In the genomic region with DNA sequence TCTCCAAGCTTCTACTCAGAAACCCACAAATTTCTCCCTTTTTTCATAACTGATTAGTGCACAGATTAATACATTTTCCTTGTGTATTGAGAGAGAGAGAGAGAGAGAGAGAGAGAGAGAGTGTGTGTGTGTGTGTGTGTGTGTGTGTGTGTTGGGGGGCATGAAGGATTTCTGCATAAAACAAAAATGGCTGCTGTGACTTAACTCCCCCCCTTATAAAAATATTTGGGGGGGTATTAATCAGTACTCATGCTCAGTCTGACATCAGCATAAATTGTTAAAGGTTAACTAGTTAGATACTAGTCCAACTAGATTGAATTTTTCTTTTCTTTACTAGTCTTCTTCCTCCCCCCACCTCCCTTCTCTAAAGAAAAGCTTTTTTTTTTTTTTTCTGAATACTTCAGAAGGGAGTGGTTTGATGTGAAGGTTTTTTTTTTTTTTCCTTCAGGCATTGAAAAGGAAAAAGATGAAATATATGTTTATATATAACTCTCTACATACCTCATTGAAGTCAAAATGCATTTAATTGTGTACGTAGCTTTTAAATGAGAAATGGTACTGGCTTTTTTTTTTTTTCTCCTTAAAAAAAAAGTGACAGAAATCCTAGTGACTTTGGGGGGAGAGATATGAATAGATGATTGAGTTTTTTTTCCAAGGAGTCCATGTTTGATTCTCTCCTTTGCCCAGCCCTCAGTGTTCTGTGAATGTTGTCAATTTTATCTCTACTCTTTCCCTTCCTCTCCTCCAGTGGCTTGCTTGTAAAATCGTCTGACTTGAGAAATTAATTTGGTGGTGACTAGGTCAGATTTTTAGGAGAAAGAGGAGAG, we compare ENCODE assay signal across 9 mouse cellular contexts. TPM values are rescaled to one million over a fixed set of nuclear protein-coding genes. Genes with fewer than 3 reads are reported as not detected.
A peak's percentile ranks its signal among the peaks of the same experiment; 100 is the strongest.
DNase-seq lines count a peak whose midpoint lies in the region; ATAC-seq and TF ChIP-seq lines count a peak whose summit lies in the region.
"Had no signal": no experiment of that assay in that cellular context is flagged by ENCODE, and none has a peak within 500 bp of the region (broad histone marks: within the 10 kb centered on the region; RNA-seq: fewer than 3 reads in every experiment).

No protein-coding gene starts in this region.

- H3K27me3 ChIP-seq in lung, embryonic 14.5 days (ENCODE audit: insufficient read depth, low read length) = no peaks in the 10 kb centered on the region
- no peaks in the 10 kb centered on the region for H3K27me3 ChIP-seq in forebrain, embryonic 10.5 days (ENCODE audit: poor library complexity, severe bottlenecking)
- H3K27me3 ChIP-seq in limb, embryonic 14.5 days (ENCODE audit: control insufficient read depth, insufficient read depth, low read length) = no peaks in the 10 kb centered on the region
- no peaks in the 10 kb centered on the region for H3K27me3 ChIP-seq in stomach, embryonic 14.5 days (ENCODE audit: control insufficient read depth, insufficient read depth, low read length)

- H3K27ac ChIP-seq in lung, embryonic 14.5 days (ENCODE audit: low read depth) = peak overlapping the region; percentile 100
- peak overlapping the region; percentile 100 for H3K27ac ChIP-seq in forebrain, embryonic 10.5 days
- H3K27ac ChIP-seq in limb, embryonic 14.5 days (replicated peaks; ENCODE audit: low read depth, low read length) = peak overlapping the region; percentile 100
- H3K27ac ChIP-seq in stomach, embryonic 14.5 days (ENCODE audit: low read length) = peak overlapping the region; percentile 100

- intact Hi-C loops in left cerebral cortex, postnatal 10 days (cut with DNase I) = loop anchor here (5.0 kb wide), 1 partner anchor 38 kb away; no protein-coding TSS in a partner anchor

- peak overlapping the region; percentile 95 for H3K4me3 ChIP-seq in lung, embryonic 14.5 days (ENCODE audit: low read depth, low read length)
- H3K4me3 ChIP-seq in lung, adult 2 months (replicated peaks; ENCODE audit: extremely low read depth, low read depth, low read length) = no peak overlapping the region
- peak overlapping the region; percentile 97 for H3K4me3 ChIP-seq in forebrain, embryonic 10.5 days
- peak overlapping the region; percentile 94 for H3K4me3 ChIP-seq in limb, embryonic 14.5 days (replicated peaks; ENCODE audit: low read length)
- peak overlapping the region; percentile 89 for H3K4me3 ChIP-seq in stomach, embryonic 14.5 days (ENCODE audit: low read depth, low read length)

- peaks cover 19% of the 10 kb centered on the region for H3K36me3 ChIP-seq in lung, embryonic 14.5 days (ENCODE audit: insufficient read depth)
- H3K36me3 ChIP-seq in forebrain, embryonic 10.5 days (replicated peaks) = peaks cover 28% of the 10 kb centered on the region
- peaks cover 20% of the 10 kb centered on the region for H3K36me3 ChIP-seq in limb, embryonic 14.5 days (ENCODE audit: control insufficient read depth, insufficient read depth, low read length)
- peaks cover 11% of the 10 kb centered on the region; the same call in 1 of the 2 replicates for H3K36me3 ChIP-seq in stomach, embryonic 14.5 days (ENCODE audit: control insufficient read depth, insufficient read depth, low read length)

- H3K4me2 ChIP-seq in lung, embryonic 14.5 days = peak overlapping the region; percentile 97
- peak overlapping the region; percentile 94 for H3K4me2 ChIP-seq in limb, embryonic 14.5 days (replicated peaks; ENCODE audit: low read depth, low read length, severe bottlenecking)
- H3K4me2 ChIP-seq in stomach, embryonic 14.5 days (replicated peaks; ENCODE audit: low read depth, low read length) = peak overlapping the region; percentile 98

- no peaks in the 10 kb centered on the region for H3K9me3 ChIP-seq in lung, embryonic 14.5 days (ENCODE audit: low read depth, low read length)
- no peaks in the 10 kb centered on the region for H3K9me3 ChIP-seq in forebrain, embryonic 10.5 days
- no peaks in the 10 kb centered on the region for H3K9me3 ChIP-seq in limb, embryonic 14.5 days (ENCODE audit: control insufficient read depth, low read length)
- H3K9me3 ChIP-seq in stomach, embryonic 14.5 days (ENCODE audit: control insufficient read depth, low read depth, low read length) = no peaks in the 10 kb centered on the region

- no peak for ATAC-seq in lung, embryonic 14.5 days (ENCODE audit: insufficient read depth)
- ATAC-seq in limb, embryonic 14.5 days (ENCODE audit: low FRiP score, low read depth) = no peak
- ATAC-seq in stomach, embryonic 14.5 days (ENCODE audit: insufficient number of reproducible peaks, insufficient read depth, low FRiP score, low read depth) = no peak

- DNase-seq in lung, embryonic 14.5 days = peak; percentile 39
- no peak for DNase-seq in lung, adult 2 months
- DNase-seq in forebrain, embryonic 10.5 days (ENCODE audit: extremely low spot score, low spot score) = no peak
- peak; percentile 38 for DNase-seq in limb, embryonic 14.5 days (ENCODE audit: low spot score)
- no peak for DNase-seq in layer of hippocampus, adult 9-10 months (ENCODE audit: low spot score)
- no peak for DNase-seq in ovary, postnatal 14 days (ENCODE audit: low spot score)
- no peak for DNase-seq in left cerebral cortex, postnatal 10 days (ENCODE audit: extremely low spot score in 1 of 2, low spot score in 2 of 2)
- DNase-seq: gastrocnemius, postnatal 36 days had no signal

- no peak for TF ChIP-seq POLR2A in lung, adult 2 months (IDR thresholded peaks at IDR 0.05; ENCODE audit: borderline replicate concordance, extremely low read depth, low read depth, low read length)
- no peak for TF ChIP-seq POLR2A in limb, embryonic 14.5 days (IDR thresholded peaks at IDR 0.05; ENCODE audit: borderline replicate concordance, extremely low read depth, insufficient read depth, insufficient read length)

- peaks cover 30% of the 10 kb centered on the region for H3K4me1 ChIP-seq in lung, embryonic 14.5 days (ENCODE audit: insufficient read depth)
- H3K4me1 ChIP-seq in lung, adult 2 months (ENCODE audit: control insufficient read depth, insufficient read depth, low read length) = peaks cover 14% of the 10 kb centered on the region
- peaks cover 70% of the 10 kb centered on the region for H3K4me1 ChIP-seq in forebrain, embryonic 10.5 days
- peaks cover 31% of the 10 kb centered on the region for H3K4me1 ChIP-seq in limb, embryonic 14.5 days (ENCODE audit: control insufficient read depth, insufficient read depth, low read length)
- H3K4me1 ChIP-seq in stomach, embryonic 14.5 days (ENCODE audit: control insufficient read depth, insufficient read depth, low read length) = peaks cover 41% of the 10 kb centered on the region

- 12% methylated on average over 2 of the region's 2 CpGs for WGBS in lung, embryonic 14.5 days
- 32% methylated on average over 2 of the region's 2 CpGs for WGBS in lung, adult 2 months
- 41% methylated on average over 2 of the region's 2 CpGs for WGBS in forebrain, embryonic 10.5 days
- 16% methylated on average over 2 of the region's 2 CpGs for WGBS in limb, embryonic 14.5 days
- WGBS in stomach, embryonic 14.5 days = 10% methylated on average over 2 of the region's 2 CpGs

- peak overlapping the region; percentile 99 for H3K9ac ChIP-seq in lung, embryonic 14.5 days
- peak overlapping the region; percentile 100 for H3K9ac ChIP-seq in limb, embryonic 14.5 days (ENCODE audit: low read depth, low read length, severe bottlenecking)
- H3K9ac ChIP-seq in stomach, embryonic 14.5 days (replicated peaks; ENCODE audit: low read depth, low read length) = peak overlapping the region; percentile 100; the same call in 1 of the 2 replicates

- TF ChIP-seq CTCF in lung, embryonic 14.5 days (IDR thresholded peaks at IDR 0.05; ENCODE audit: low read depth) = no peak
- TF ChIP-seq CTCF in lung, adult 2 months (IDR thresholded peaks at IDR 0.05; ENCODE audit: insufficient read depth, low read length) = no peak

RNA-seq across cellular contexts. Expression of a gene that starts 1.0 kb away (rescaled TPM):
- 57.3 and 59.9 TPM in 2 replicates for polyA plus RNA-seq in lung, embryonic 14.5 days (2014; fragmentation: Nextera tagmentation; extraction: Ambion mirVana)
- 120 and 135 TPM in 2 replicates for polyA plus RNA-seq in lung, adult 2 months (2012; rRNA removed)
- polyA plus RNA-seq in forebrain, embryonic 10.5 days (2016; fragmentation: Nextera tagmentation; extraction: Ambion mirVana) = 40.7 and 44.9 TPM in 2 replicates
- polyA plus RNA-seq in limb, embryonic 14.5 days (2012; rRNA removed) = 425 and 497 TPM in 2 replicates
- 97.8 and 113 TPM in 2 replicates for polyA plus RNA-seq in limb, embryonic 14.5 days (2014; fragmentation: Nextera tagmentation; extraction: Ambion mirVana)
- 85.3 and 87.4 TPM in 2 replicates for polyA plus RNA-seq in stomach, embryonic 14.5 days (2014; fragmentation: Nextera tagmentation; extraction: Ambion mirVana)
- total RNA-seq in left cerebral cortex, postnatal 10 days (2021) = 100 to 1,000 TPM; 525 to 527 TPM

RNA-seq across cellular contexts. Expression of a gene that starts 25.1 kb away (rescaled TPM):
- 169 and 173 TPM in 2 replicates for polyA plus RNA-seq in lung, embryonic 14.5 days (2014; fragmentation: Nextera tagmentation; extraction: Ambion mirVana)
- 129 and 141 TPM in 2 replicates for polyA plus RNA-seq in lung, adult 2 months (2012; rRNA removed)
- polyA plus RNA-seq in forebrain, embryonic 10.5 days (2016; fragmentation: Nextera tagmentation; extraction: Ambion mirVana) = 131 and 136 TPM in 2 replicates
- polyA plus RNA-seq in limb, embryonic 14.5 days (2012; rRNA removed) = 127 and 131 TPM in 2 replicates
- polyA plus RNA-seq in limb, embryonic 14.5 days (2014; fragmentation: Nextera tagmentation; extraction: Ambion mirVana) = 161 and 171 TPM in 2 replicates
- polyA plus RNA-seq in stomach, embryonic 14.5 days (2014; fragmentation: Nextera tagmentation; extraction: Ambion mirVana) = 158 and 177 TPM in 2 replicates
- 10 to 100 TPM; 84.2 to 85.7 TPM for total RNA-seq in left cerebral cortex, postnatal 10 days (2021)

RNA-seq across cellular contexts. Expression of a gene that starts 25.2 kb away (rescaled TPM):
- polyA plus RNA-seq in lung, embryonic 14.5 days (2014; fragmentation: Nextera tagmentation; extraction: Ambion mirVana) = 26.8 and 27.2 TPM in 2 replicates
- 21.9 and 24.7 TPM in 2 replicates for polyA plus RNA-seq in lung, adult 2 months (2012; rRNA removed)
- 47.3 and 54.6 TPM in 2 replicates for polyA plus RNA-seq in forebrain, embryonic 10.5 days (2016; fragmentation: Nextera tagmentation; extraction: Ambion mirVana)
- 29.5 and 32.7 TPM in 2 replicates for polyA plus RNA-seq in limb, embryonic 14.5 days (2012; rRNA removed)
- polyA plus RNA-seq in limb, embryonic 14.5 days (2014; fragmentation: Nextera tagmentation; extraction: Ambion mirVana) = 22.3 and 27.3 TPM in 2 replicates
- 15.0 and 23.5 TPM in 2 replicates for polyA plus RNA-seq in stomach, embryonic 14.5 days (2014; fragmentation: Nextera tagmentation; extraction: Ambion mirVana)
- total RNA-seq in left cerebral cortex, postnatal 10 days (2021) = 10 to 100 TPM; 37.9 to 39.8 TPM

RNA-seq across cellular contexts. Expression of a gene that starts 27.8 kb away (rescaled TPM):
- 37.5 and 39.1 TPM in 2 replicates for polyA plus RNA-seq in lung, embryonic 14.5 days (2014; fragmentation: Nextera tagmentation; extraction: Ambion mirVana)
- 37.8 and 63.1 TPM in 2 replicates for polyA plus RNA-seq in lung, adult 2 months (2012; rRNA removed)
- polyA plus RNA-seq in forebrain, embryonic 10.5 days (2016; fragmentation: Nextera tagmentation; extraction: Ambion mirVana) = 23.3 and 23.4 TPM in 2 replicates
- 17.0 and 23.7 TPM in 2 replicates for polyA plus RNA-seq in limb, embryonic 14.5 days (2012; rRNA removed)
- 18.7 and 18.9 TPM in 2 replicates for polyA plus RNA-seq in limb, embryonic 14.5 days (2014; fragmentation: Nextera tagmentation; extraction: Ambion mirVana)
- 30.0 and 30.3 TPM in 2 replicates for polyA plus RNA-seq in stomach, embryonic 14.5 days (2014; fragmentation: Nextera tagmentation; extraction: Ambion mirVana)
- 1 to 10 TPM; 2.8 to 3.0 TPM for total RNA-seq in left cerebral cortex, postnatal 10 days (2021)

RNA-seq across cellular contexts. Expression of a gene that starts 29.9 kb away (rescaled TPM):
- polyA plus RNA-seq in lung, embryonic 14.5 days (2014; fragmentation: Nextera tagmentation; extraction: Ambion mirVana) = 15.2 TPM in 2 replicates
- 1.0 and 4.3 TPM in 2 replicates for polyA plus RNA-seq in lung, adult 2 months (2012; rRNA removed)
- 17.0 and 19.7 TPM in 2 replicates for polyA plus RNA-seq in forebrain, embryonic 10.5 days (2016; fragmentation: Nextera tagmentation; extraction: Ambion mirVana)
- 10.5 and 12.2 TPM in 2 replicates for polyA plus RNA-seq in limb, embryonic 14.5 days (2012; rRNA removed)
- 13.6 and 17.8 TPM in 2 replicates for polyA plus RNA-seq in limb, embryonic 14.5 days (2014; fragmentation: Nextera tagmentation; extraction: Ambion mirVana)
- polyA plus RNA-seq in stomach, embryonic 14.5 days (2014; fragmentation: Nextera tagmentation; extraction: Ambion mirVana) = 15.3 and 16.3 TPM in 2 replicates
- 10 to 100 TPM; 74.8 to 82.8 TPM for total RNA-seq in left cerebral cortex, postnatal 10 days (2021)

Comparison
In these comparisons a context has a peak if more than half of its experiments do, and no peak if none do; other contexts are left out.
1. DNase-seq: peak in lung, embryonic 14.5 days (single experiment) and limb, embryonic 14.5 days (single experiment); none in lung, adult 2 months (single experiment), forebrain, embryonic 10.5 days (single experiment), layer of hippocampus, adult 9-10 months (single experiment), ovary, postnatal 14 days (single experiment) and left cerebral cortex, postnatal 10 days (0 of 2).
2. Peak in every context shown above with its lines, with median percentiles within 50 percentile points of each other: H3K27ac ChIP-seq, H3K4me2 ChIP-seq and H3K9ac ChIP-seq.